Mouse (Mus musculus) ES-E14 (cell line): Measurements from ENCODE around the gene Ltf.

Experiments used
- CHD2 ChIP-seq: IDR thresholded peaks from 2 replicates; pipeline ENCODE4 v1.6.1; 2014; ENCODE audit warnings: mild to moderate bottlenecking, low read depth, low read length, inconsistent platforms
- ZC3H11A ChIP-seq: IDR thresholded peaks from 2 replicates; pipeline ENCODE4 v1.6.1; 2012; ENCODE audit warnings: low read depth, mild to moderate bottlenecking, inconsistent platforms, low read length, borderline replicate concordance

DNA sequence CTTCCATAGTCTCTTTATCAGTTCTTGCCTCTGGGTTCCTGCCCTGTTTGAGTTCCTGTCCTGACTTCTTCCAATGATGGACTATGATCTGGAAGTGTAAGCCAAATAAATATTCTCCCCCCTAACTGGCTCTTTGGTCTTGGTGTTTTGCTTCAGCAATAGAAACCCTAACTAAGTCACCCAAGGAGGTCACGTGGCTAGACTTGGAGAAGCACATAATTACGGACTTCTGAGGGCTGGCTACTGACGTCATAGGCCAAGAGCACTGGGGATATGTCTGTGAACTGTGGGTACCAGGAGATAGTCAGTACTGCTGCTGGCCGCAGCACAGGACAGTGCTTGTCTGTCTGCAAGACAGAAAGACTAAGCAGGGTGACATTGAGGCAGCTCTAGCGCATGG lies 62.7 kb downstream of the Ltf start:
- TF ChIP-seq ZC3H11A (no peak), CHD2 (no peak)
